Mouse (Mus musculus) ES-Bruce4 (cell line): ENCODE results near the gene Ccdc85c. TPM values are rescaled to one million over a fixed set of nuclear protein-coding genes. Genes with fewer than 3 reads are reported as not detected.

Source experiments
- H3K27ac ChIP-seq: 2 replicates; pipeline ENCODE4 v1.5.1; 2012; ENCODE audit warnings: low read length, inconsistent platforms; ENCODE audit not compliant: insufficient read depth
- H3K27me3 ChIP-seq: 2 replicates; pipeline ENCODE4 v1.6.1; 2012; ENCODE audit warnings: mild to moderate bottlenecking, low read length, inconsistent platforms; ENCODE audit not compliant: control insufficient read depth, poor library complexity, insufficient read depth, severe bottlenecking
- H3K36me3 ChIP-seq: 2 replicates; pipeline ENCODE4 v1.6.1; 2012; ENCODE audit warnings: inconsistent platforms, mild to moderate bottlenecking, low read length, moderate library complexity; ENCODE audit not compliant: control insufficient read depth, poor library complexity, insufficient read depth, severe bottlenecking
- H3K4me1 ChIP-seq: one replicate; pipeline ENCODE4 v1.8.1; 2011; ENCODE audit warnings: low read length; ENCODE audit not compliant: control insufficient read depth, insufficient read depth
- H3K4me3 ChIP-seq: 2 replicates; pipeline ENCODE4 v1.5.1; 2011; ENCODE audit warnings: low read depth, mild to moderate bottlenecking, low read length
- H3K9ac ChIP-seq: 2 replicates; pipeline ENCODE4 v1.6.1; 2012; ENCODE audit warnings: low read depth, mild to moderate bottlenecking, inconsistent platforms; ENCODE audit not compliant: poor library complexity, severe bottlenecking
- H3K9me3 ChIP-seq: replicated peaks from 2 replicates; pipeline ENCODE4 v1.6.1; 2012; ENCODE audit warnings: mild to moderate bottlenecking, low read length, inconsistent platforms; ENCODE audit not compliant: control insufficient read depth, poor library complexity, insufficient read depth, severe bottlenecking
- CTCF ChIP-seq: IDR thresholded peaks from one replicate; pipeline ENCODE4 v1.8.1; 2011; ENCODE audit warnings: low read depth, low read length
- EP300 ChIP-seq: IDR thresholded peaks from 2 replicates; pipeline ENCODE4 v1.6.1; 2011; ENCODE audit warnings: low read depth, low read length; ENCODE audit not compliant: insufficient read depth
- POLR2A ChIP-seq: IDR thresholded peaks from one replicate; pipeline ENCODE4 v1.8.1; 2011; ENCODE audit warnings: low read length; ENCODE audit not compliant: insufficient read depth
- polyA plus RNA-seq: library from polyadenylated mRNA; stranded (reverse); fragments of >200 nt; gene quantifications from 2 replicates; pipeline ENCODE4 v1.2.4, GENCODE M21; 2011; ENCODE audit warnings: low read depth; ENCODE audit not compliant: missing spikeins, insufficient read depth, insufficient read length

The Ccdc85c gene
- polyA plus RNA-seq, 1 experiment = 21.0 TPM

DNA sequence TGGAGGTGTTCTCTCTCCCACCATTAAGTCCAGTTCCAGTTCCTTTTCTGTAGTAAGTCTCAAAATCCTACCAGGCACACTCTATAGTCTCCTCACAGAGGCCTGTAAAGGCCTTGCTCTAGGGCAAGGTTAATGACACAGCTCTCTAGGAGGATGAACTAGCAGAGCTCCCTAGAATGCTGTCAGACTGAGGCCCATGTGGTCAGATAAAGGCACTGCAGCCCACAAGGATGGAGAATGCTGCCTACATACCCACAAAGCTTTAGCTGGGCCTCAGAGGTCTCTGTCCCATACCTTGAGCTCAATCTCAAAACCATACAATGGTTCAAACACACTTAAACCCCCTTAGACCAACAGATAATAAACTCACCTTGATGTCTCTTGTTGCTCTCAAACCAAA, 115.4 kb downstream of the Ccdc85c start:
- TF ChIP-seq EP300 = no peak
- TF ChIP-seq CTCF = no peak
- TF ChIP-seq POLR2A = no peak
- peaks cover 21% of the 10 kb centered on the region for H3K36me3 ChIP-seq
- no peaks in the 10 kb centered on the region for H3K9me3 ChIP-seq
- no peaks in the 10 kb centered on the region for H3K27me3 ChIP-seq
- no peak overlapping the region for H3K4me3 ChIP-seq
- H3K27ac ChIP-seq = no peak overlapping the region
- no peak overlapping the region for H3K9ac ChIP-seq
- H3K4me1 ChIP-seq = no peaks in the 10 kb centered on the region

Other genes with a start within 250 kb of the Ccdc85c start
- gene Setd3, start 96.1 kb downstream of the Ccdc85c start, polyA plus RNA-seq = 70.8 and 84.5 TPM in 2 replicates
- gene Ccnk, start 95.8 kb downstream of the Ccdc85c start, polyA plus RNA-seq = 66.9 and 69.8 TPM in 2 replicates
- gene Hhipl1, start 30.8 kb upstream of the Ccdc85c start, polyA plus RNA-seq = 0.82 and 1.1 TPM in 2 replicates
- gene Cyp46a1, start 59.0 kb upstream of the Ccdc85c start, polyA plus RNA-seq = 1.0 and 1.6 TPM in 2 replicates
- 9.4 and 9.5 TPM in 2 replicates for gene Eml1, start 95.5 kb upstream of the Ccdc85c start, polyA plus RNA-seq